Mouse (Mus musculus) lung, postnatal 0 days (tissue): ENCODE measurements around the gene Pdcd10.

ENCODE experiments used
- CTCF ChIP-seq: IDR thresholded peaks from 2 replicates; pipeline ENCODE4 v1.5.1; 2016; ENCODE audit warnings: antibody characterized with exemption, mild to moderate bottlenecking
- EP300 ChIP-seq: IDR thresholded peaks from 2 replicates; pipeline ENCODE4 v1.6.1; 2016; ENCODE audit warnings: antibody characterized with exemption, mild to moderate bottlenecking, control low read depth

DNA sequence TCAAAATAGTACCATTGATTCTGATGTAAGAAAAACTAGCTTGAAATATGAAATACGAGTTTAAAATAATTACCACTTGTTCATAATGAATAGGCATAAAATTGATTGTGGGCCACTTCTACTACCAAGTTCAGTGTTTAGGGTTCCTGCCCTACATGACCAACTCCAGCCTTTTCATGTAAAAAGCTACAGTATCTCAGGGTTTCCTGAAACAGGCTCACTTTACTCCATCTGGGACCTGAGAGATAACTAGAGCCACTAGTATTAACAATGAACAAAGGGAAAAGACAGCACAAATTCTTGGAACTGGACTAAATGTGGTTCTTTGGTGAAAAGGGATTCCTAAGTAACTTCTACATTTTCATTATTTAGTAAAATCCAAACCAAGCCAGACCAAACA lies 12.4 kb downstream of the Pdcd10 start:
- no peak for TF ChIP-seq CTCF
- TF ChIP-seq EP300: no peak
